Mouse (Mus musculus) c-Kit-positive CD71-positive TER-119-negative erythroid progenitor cells, embryonic 14.5 days (primary cell): ENCODE measurements around the gene Gm45261.

Experiments used
- DNase-seq: peaks from one replicate; pipeline ENCODE4 v3.0.0-alpha.2; 2013; ENCODE audit warnings: low read depth

Gm45261 gene

DNA sequence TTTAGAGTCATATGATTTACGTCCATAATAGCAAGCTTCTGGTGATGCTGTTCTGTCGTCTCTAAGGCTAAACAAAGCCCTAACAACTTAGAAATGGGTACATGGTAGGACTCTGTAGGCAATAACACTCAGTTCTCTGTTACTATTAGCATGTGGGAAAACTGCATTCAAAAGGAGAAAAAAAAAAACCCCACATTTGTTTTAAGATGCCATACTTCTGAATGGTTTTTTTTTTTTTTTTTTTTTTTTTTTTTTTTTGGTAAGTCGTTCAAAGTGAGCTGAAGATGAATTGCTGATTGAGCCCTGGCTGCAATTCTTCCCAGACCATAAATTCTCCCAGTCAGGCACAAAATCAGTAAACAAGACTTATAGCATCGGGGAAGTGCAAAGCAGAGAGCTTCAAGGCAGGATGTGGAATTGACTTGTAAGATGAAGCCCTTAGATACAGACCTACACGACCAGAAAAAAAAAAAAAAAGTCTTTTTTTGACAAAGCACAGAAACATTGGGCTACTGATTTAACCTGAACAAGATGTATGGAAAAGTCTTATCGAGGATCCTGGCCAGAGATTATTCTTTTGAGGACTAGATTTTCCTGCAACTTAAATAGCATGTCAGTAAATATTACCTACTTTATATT, 51.7 kb downstream of the Gm45261 start:
- DNase-seq, result no peak

DNA sequence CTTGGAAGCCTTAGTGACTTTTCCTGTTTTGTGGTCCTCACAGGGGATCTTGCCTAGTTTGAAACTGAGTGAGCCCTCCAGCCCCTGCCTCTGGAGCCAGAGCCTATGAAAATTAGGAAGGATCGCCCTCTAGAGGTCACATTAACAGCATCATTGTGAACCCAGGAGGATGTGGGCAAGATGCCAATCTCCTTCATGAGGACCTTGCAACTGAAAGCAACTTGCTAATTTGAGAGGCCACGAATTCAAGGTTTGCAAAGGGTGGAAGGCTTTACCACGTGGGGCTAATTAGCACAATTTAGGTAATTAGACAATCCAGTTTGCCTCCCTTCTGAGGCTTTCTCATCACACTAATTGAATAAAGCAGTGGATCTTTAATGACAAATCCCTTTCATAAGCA, 52.7 kb downstream of the Gm45261 start:
- peak; percentile 22 for DNase-seq

DNA sequence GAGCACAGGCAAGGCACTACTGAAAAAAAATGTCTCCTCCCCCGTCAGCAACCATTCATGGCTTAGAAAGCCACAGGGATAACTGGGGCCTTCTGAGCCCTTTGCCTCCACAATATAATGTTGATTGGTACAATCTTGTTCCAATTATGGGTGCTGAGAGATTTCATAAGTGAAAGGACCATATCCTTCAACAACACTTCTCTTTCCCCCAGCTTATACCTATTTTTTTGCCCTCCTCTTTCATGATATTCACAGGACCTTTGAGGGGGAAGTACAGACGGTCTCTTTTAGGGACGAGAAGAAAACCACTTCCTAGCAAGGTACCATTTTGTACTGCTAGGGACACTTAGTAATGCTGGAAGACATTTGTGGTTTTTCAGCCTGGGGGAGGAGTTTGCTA, 57.1 kb downstream of the Gm45261 start:
- no peak for DNase-seq

DNA sequence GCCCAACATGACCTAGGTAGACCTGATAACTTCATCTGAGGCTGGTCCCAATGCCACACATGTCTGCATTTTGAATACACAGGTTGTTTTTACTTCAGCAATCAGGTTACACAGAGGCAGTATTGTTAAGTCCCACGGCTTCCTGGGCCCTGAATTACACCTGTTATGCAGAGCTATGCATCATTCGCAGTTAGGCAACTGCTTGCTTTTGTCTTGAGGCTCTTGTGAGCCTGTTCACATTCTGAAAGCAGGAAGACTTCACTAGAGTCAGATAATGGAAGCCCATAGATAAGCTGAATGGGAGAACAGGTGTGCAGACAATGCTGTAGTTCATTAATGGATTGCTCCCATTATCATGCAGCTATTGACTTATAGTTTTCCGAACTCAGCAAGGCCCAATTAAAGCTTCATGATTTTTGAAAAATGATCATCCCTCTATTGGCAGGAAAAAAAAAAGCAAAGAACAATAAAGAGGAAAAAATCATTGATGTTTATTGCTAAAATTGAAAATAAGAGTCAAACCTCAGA, 57.8 kb downstream of the Gm45261 start:
- DNase-seq, result no peak

- no peak for DNase-seq
These were observed 59.3 kb downstream of the Gm45261 start for GRCm38 (mm10) chr1:80401961-80402360.
